15 mouse cellular contexts compared by ENCODE assay signal in genomic region chr3:117183654-117184184, GRCm38 (mm10).
"Had no signal": no experiment of that assay in that cellular context is flagged by ENCODE, and none has a peak within 500 bp of the region (broad histone marks: within the 10 kb centered on the region; RNA-seq: fewer than 3 reads in every experiment).

No protein-coding gene starts in this region.

- H3K27ac ChIP-seq: limb, embryonic 12.5 days; liver, embryonic 13.5 days; lung, embryonic 15.5 days; midbrain, embryonic 15.5 days; neural tube, embryonic 12.5 days; stomach, embryonic 15.5 days had no signal

- H3K36me3 ChIP-seq: limb, embryonic 12.5 days; liver, embryonic 13.5 days; lung, embryonic 15.5 days; midbrain, embryonic 15.5 days; neural tube, embryonic 12.5 days; stomach, embryonic 15.5 days had no signal

- H3K4me2 ChIP-seq: limb, embryonic 12.5 days; liver, embryonic 13.5 days; lung, embryonic 15.5 days; midbrain, embryonic 11.5 days; midbrain, embryonic 15.5 days; neural tube, embryonic 12.5 days; stomach, embryonic 15.5 days had no signal

- H3K27me3 ChIP-seq: limb, embryonic 12.5 days; liver, embryonic 13.5 days; lung, embryonic 15.5 days; megakaryocyte, embryonic 14.5 days; midbrain, embryonic 15.5 days; neural tube, embryonic 12.5 days; stomach, embryonic 15.5 days had no signal

- DNase-seq: kidney, adult 2 months; kidney, postnatal 25 days; liver; liver, embryonic 13.5 days; liver, postnatal 0 days; thymus, adult 2 months; thymus, postnatal 25 days had no signal

- H3K4me3 ChIP-seq: limb, embryonic 12.5 days; liver, embryonic 13.5 days; lung, embryonic 15.5 days; megakaryocyte, embryonic 14.5 days; midbrain, embryonic 15.5 days; neural tube, embryonic 12.5 days; stomach, embryonic 15.5 days had no signal

- H3K9me3 ChIP-seq: limb, embryonic 12.5 days; liver, embryonic 13.5 days; lung, embryonic 15.5 days; midbrain, embryonic 15.5 days; neural tube, embryonic 12.5 days; stomach, embryonic 15.5 days had no signal

- H3K9ac ChIP-seq: limb, embryonic 12.5 days; liver, embryonic 13.5 days; liver, postnatal 0 days; lung, embryonic 15.5 days; midbrain, embryonic 15.5 days; neural tube, embryonic 12.5 days; stomach, embryonic 15.5 days had no signal

- H3K4me1 ChIP-seq: limb, embryonic 12.5 days; liver, embryonic 13.5 days; lung, embryonic 15.5 days; megakaryocyte, embryonic 14.5 days; neural tube, embryonic 12.5 days; stomach, embryonic 15.5 days had no signal

- ATAC-seq: intestine, embryonic 16.5 days; liver, postnatal 0 days; midbrain, embryonic 15.5 days had no signal
